21 mouse cellular contexts compared by ENCODE assay signal in genomic region chr1:66148825-66149514, GRCm38 (mm10). TPM values are rescaled to one million over a fixed set of nuclear protein-coding genes. Genes with fewer than 3 reads are reported as not detected.
DNase-seq lines count a peak whose midpoint lies in the region; ATAC-seq and TF ChIP-seq lines count a peak whose summit lies in the region.
"Had no signal": no experiment of that assay in that cellular context is flagged by ENCODE, and none has a peak within 500 bp of the region (broad histone marks: within the 10 kb centered on the region; RNA-seq: fewer than 3 reads in every experiment).

No protein-coding gene starts in this region.

- no peak overlapping the region for H3K4me2 ChIP-seq in forebrain, embryonic 14.5 days (ENCODE audit: low read length)
- H3K4me2 ChIP-seq in forebrain, embryonic 16.5 days (ENCODE audit: low read length), result no peak overlapping the region
- no peak overlapping the region for H3K4me2 ChIP-seq in hindbrain, embryonic 15.5 days
- peak overlapping the region; percentile 12; the same call in 1 of the 2 replicates for H3K4me2 ChIP-seq in midbrain, embryonic 16.5 days (ENCODE audit: low read length)
- H3K4me2 ChIP-seq: embryonic facial prominence, embryonic 15.5 days; heart, embryonic 12.5 days; limb, embryonic 15.5 days; liver, embryonic 15.5 days; stomach, embryonic 15.5 days had no signal

- no peaks in the 10 kb centered on the region for H3K27me3 ChIP-seq in forebrain, embryonic 14.5 days (replicated peaks; ENCODE audit: control insufficient read depth, insufficient read depth, low read length)
- no peaks in the 10 kb centered on the region for H3K27me3 ChIP-seq in forebrain, embryonic 16.5 days (replicated peaks; ENCODE audit: control insufficient read depth, insufficient read depth, low read length)
- no peaks in the 10 kb centered on the region for H3K27me3 ChIP-seq in hindbrain, embryonic 15.5 days
- H3K27me3 ChIP-seq in midbrain, embryonic 16.5 days (ENCODE audit: control insufficient read depth, insufficient read depth, low read depth, low read length), result no peaks in the 10 kb centered on the region
- H3K27me3 ChIP-seq: embryonic facial prominence, embryonic 15.5 days; heart, embryonic 12.5 days; limb, embryonic 15.5 days; liver, embryonic 15.5 days; stomach, embryonic 15.5 days had no signal

- TF ChIP-seq POLR2A in brain, embryonic 14.5 days (IDR thresholded peaks at IDR 0.05; ENCODE audit: borderline replicate concordance, extremely low read depth, insufficient read depth, insufficient read length, poor library complexity, severe bottlenecking), result no peak

- intact Hi-C loops in gastrocnemius, postnatal 36 days (cut with DNase I), result no loop called here

- no peaks in the 10 kb centered on the region for H3K4me1 ChIP-seq in forebrain, embryonic 14.5 days (ENCODE audit: control insufficient read depth, insufficient read depth, low read length)
- H3K4me1 ChIP-seq in forebrain, embryonic 16.5 days (replicated peaks; ENCODE audit: control insufficient read depth, insufficient read depth, low read length), result no peaks in the 10 kb centered on the region
- H3K4me1 ChIP-seq in hindbrain, embryonic 15.5 days (replicated peaks), result peaks cover 14% of the 10 kb centered on the region
- H3K4me1 ChIP-seq in midbrain, embryonic 16.5 days (ENCODE audit: control insufficient read depth, insufficient read depth, low read length), result peaks cover 14% of the 10 kb centered on the region
- H3K4me1 ChIP-seq: embryonic facial prominence, embryonic 15.5 days; heart, embryonic 12.5 days; limb, embryonic 15.5 days; liver, embryonic 15.5 days; stomach, embryonic 15.5 days had no signal

- no peak overlapping the region for H3K4me3 ChIP-seq in forebrain, embryonic 14.5 days (ENCODE audit: low read depth, low read length)
- no peak overlapping the region for H3K4me3 ChIP-seq in forebrain, embryonic 16.5 days (replicated peaks; ENCODE audit: low read length)
- no peak overlapping the region for H3K4me3 ChIP-seq in hindbrain, embryonic 15.5 days
- no peak overlapping the region for H3K4me3 ChIP-seq in midbrain, embryonic 16.5 days (ENCODE audit: low read depth, low read length)
- H3K4me3 ChIP-seq: embryonic facial prominence, embryonic 15.5 days; heart, embryonic 12.5 days; limb, embryonic 15.5 days; liver, embryonic 15.5 days; stomach, embryonic 15.5 days had no signal

- no peak overlapping the region for H3K9ac ChIP-seq in forebrain, embryonic 14.5 days (ENCODE audit: low read length)
- H3K9ac ChIP-seq in forebrain, embryonic 16.5 days (replicated peaks; ENCODE audit: low read depth, low read length), result no peak overlapping the region
- H3K9ac ChIP-seq in hindbrain, embryonic 15.5 days, result no peak overlapping the region
- no peak overlapping the region for H3K9ac ChIP-seq in midbrain, embryonic 16.5 days (ENCODE audit: low read depth, low read length)
- H3K9ac ChIP-seq: embryonic facial prominence, embryonic 15.5 days; heart, embryonic 12.5 days; limb, embryonic 15.5 days; liver, embryonic 15.5 days; stomach, embryonic 15.5 days had no signal

- WGBS in forebrain, embryonic 14.5 days, result 63% methylated on average over 2 of the region's 2 CpGs
- WGBS in forebrain, embryonic 16.5 days, result 45% methylated on average over 2 of the region's 2 CpGs
- 22% methylated on average over 2 of the region's 2 CpGs for WGBS in hindbrain, embryonic 15.5 days
- WGBS in midbrain, embryonic 16.5 days, result 3% methylated on average over 2 of the region's 2 CpGs

- H3K9me3 ChIP-seq in forebrain, embryonic 14.5 days (replicated peaks; ENCODE audit: control insufficient read depth, low read length), result no peaks in the 10 kb centered on the region
- no peaks in the 10 kb centered on the region for H3K9me3 ChIP-seq in forebrain, embryonic 16.5 days (ENCODE audit: control insufficient read depth, low read length)
- no peaks in the 10 kb centered on the region for H3K9me3 ChIP-seq in hindbrain, embryonic 15.5 days
- no peaks in the 10 kb centered on the region for H3K9me3 ChIP-seq in midbrain, embryonic 16.5 days (replicated peaks; ENCODE audit: control insufficient read depth, low read length, poor library complexity, severe bottlenecking)
- H3K9me3 ChIP-seq: embryonic facial prominence, embryonic 15.5 days; heart, embryonic 12.5 days; limb, embryonic 15.5 days; liver, embryonic 15.5 days; stomach, embryonic 15.5 days had no signal

- H3K36me3 ChIP-seq in forebrain, embryonic 14.5 days (ENCODE audit: control insufficient read depth, insufficient read depth, low read length), result no peaks in the 10 kb centered on the region
- H3K36me3 ChIP-seq in forebrain, embryonic 16.5 days (ENCODE audit: control insufficient read depth, insufficient read depth), result no peaks in the 10 kb centered on the region
- H3K36me3 ChIP-seq in hindbrain, embryonic 15.5 days, result no peaks in the 10 kb centered on the region
- no peaks in the 10 kb centered on the region for H3K36me3 ChIP-seq in midbrain, embryonic 16.5 days (ENCODE audit: control insufficient read depth, insufficient read depth, low read length)
- H3K36me3 ChIP-seq: embryonic facial prominence, embryonic 15.5 days; heart, embryonic 12.5 days; limb, embryonic 15.5 days; liver, embryonic 15.5 days; stomach, embryonic 15.5 days had no signal

- TF ChIP-seq CTCF in brain, embryonic 14.5 days (IDR thresholded peaks at IDR 0.05; ENCODE audit: borderline replicate concordance, extremely low read depth, insufficient read depth, insufficient read length), result no peak

- peak; percentile 34; the same call in 1 of the 2 replicates for ATAC-seq in forebrain, embryonic 14.5 days
- no peak for ATAC-seq in forebrain, embryonic 16.5 days
- ATAC-seq in hindbrain, embryonic 15.5 days (ENCODE audit: low FRiP score, low read depth), result peak; percentile 82
- ATAC-seq in midbrain, embryonic 16.5 days, result peak; percentile 88
- ATAC-seq: inflammation-experienced regulatory T-cells, adult 6 months had no signal

- peak; percentile 61 for DNase-seq in forebrain, embryonic 14.5 days (ENCODE audit: low spot score)
- DNase-seq in brain, embryonic 14.5 days (ENCODE audit: low read depth), result peak; percentile 80
- no peak for DNase-seq in gastrocnemius, postnatal 36 days
- DNase-seq in kidney, postnatal 25 days, result no peak
- DNase-seq: adrenal gland, postnatal 36 days; B cell, adult 2 months; cerebellum, adult 9-10 months; heart, postnatal 14 days; kidney, adult 2 months; kidney, postnatal 36 days; thymus, adult 18-20 months had no signal

- H3K27ac ChIP-seq in forebrain, embryonic 14.5 days (ENCODE audit: low read depth, low read length), result no peak overlapping the region
- no peak overlapping the region for H3K27ac ChIP-seq in forebrain, embryonic 16.5 days (ENCODE audit: low read length)
- H3K27ac ChIP-seq in hindbrain, embryonic 15.5 days (replicated peaks), result peak overlapping the region; percentile 57
- H3K27ac ChIP-seq in midbrain, embryonic 16.5 days (ENCODE audit: low read length), result peak overlapping the region; percentile 66
- H3K27ac ChIP-seq: embryonic facial prominence, embryonic 15.5 days; limb, embryonic 15.5 days; liver, embryonic 15.5 days; macrophage; stomach, embryonic 15.5 days had no signal

RNA-seq across cellular contexts. Expression of gene Map2, which starts 26.1 kb away (rescaled TPM):
- polyA plus RNA-seq in forebrain, embryonic 14.5 days (2014; fragmentation: Nextera tagmentation; extraction: Ambion mirVana), result 298 and 382 TPM in 2 replicates
- polyA plus RNA-seq in forebrain, embryonic 16.5 days (2015; fragmentation: Nextera tagmentation; extraction: Ambion mirVana), result 515 and 521 TPM in 2 replicates
- 366 and 500 TPM in 2 replicates for polyA plus RNA-seq in brain, embryonic 14.5 days (2012; rRNA removed)
- polyA plus RNA-seq in hindbrain, embryonic 15.5 days (2015; fragmentation: Nextera tagmentation; extraction: Ambion mirVana), result 362 and 369 TPM in 2 replicates
- 430 and 474 TPM in 2 replicates for polyA plus RNA-seq in midbrain, embryonic 16.5 days (2015; fragmentation: Nextera tagmentation; extraction: Ambion mirVana)
- total RNA-seq in gastrocnemius, postnatal 36 days (2021), result 1 to 10 TPM; 2.7 TPM

Comparison
In these comparisons a context has a peak if more than half of its experiments do, and no peak if none do; other contexts are left out.
1. DNase-seq: peak in forebrain, embryonic 14.5 days (single experiment) and brain, embryonic 14.5 days (single experiment); none in gastrocnemius, postnatal 36 days (0 of 2) and kidney, postnatal 25 days (0 of 2).
2. H3K27ac ChIP-seq: peak in hindbrain, embryonic 15.5 days (single experiment) and midbrain, embryonic 16.5 days (single experiment); none in forebrain, embryonic 14.5 days (single experiment) and forebrain, embryonic 16.5 days (single experiment).